Mouse (Mus musculus): ENCODE measurements around the gene Adh7.

Adh7 gene

DNA sequence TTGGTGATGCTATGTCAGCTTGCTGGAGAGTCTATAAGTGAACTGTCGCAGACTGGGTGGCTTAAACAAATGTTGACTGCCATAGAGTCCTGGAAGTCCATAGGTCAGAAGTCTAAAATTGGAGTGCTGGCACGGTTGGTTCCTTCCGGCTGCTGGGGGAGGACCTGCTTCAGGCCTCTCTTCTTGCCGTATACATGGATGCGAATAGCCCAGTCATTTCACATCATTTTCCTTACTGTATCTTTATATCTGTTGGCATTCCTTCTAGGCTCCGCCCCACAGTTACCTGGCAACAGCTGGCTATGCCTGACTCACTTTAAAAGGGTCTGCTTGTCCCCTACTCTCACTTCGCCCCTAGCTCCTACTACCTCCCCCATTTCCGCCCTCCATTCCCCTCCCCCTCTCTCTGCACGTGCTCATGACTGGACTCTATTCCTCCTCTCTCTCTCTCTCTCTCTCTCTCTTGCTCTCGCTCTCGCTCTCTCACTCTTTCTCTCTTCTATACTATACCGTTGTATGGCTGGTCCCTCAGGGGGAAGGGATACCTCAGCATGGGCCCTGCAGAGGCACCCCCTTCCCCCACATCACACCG is 6.9 kb downstream of the Adh7 start:
- no peak for DNase-seq (ENCODE audit: low read depth, low spot score)

DNA sequence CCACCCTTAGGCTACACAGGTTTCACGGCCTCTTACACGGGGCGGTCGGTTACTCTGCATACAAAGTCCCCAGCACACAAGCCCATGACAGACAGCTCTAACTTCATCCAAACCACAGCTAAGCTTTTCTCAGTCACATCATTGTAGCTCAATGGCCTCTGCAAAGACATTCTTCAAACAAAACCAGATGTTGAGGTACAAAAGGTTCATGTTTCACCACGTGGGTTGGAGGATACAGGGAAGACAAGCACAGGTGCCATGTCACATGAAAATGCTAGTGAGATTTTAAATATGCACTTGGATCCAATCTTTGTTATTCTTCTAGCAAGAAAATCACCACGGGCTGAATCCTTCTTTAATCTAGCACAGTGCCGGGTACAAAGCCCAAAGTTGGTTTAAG is 7.8 kb downstream of the Adh7 start:
- DNase-seq (ENCODE audit: low read depth, low spot score): no peak

DNA sequence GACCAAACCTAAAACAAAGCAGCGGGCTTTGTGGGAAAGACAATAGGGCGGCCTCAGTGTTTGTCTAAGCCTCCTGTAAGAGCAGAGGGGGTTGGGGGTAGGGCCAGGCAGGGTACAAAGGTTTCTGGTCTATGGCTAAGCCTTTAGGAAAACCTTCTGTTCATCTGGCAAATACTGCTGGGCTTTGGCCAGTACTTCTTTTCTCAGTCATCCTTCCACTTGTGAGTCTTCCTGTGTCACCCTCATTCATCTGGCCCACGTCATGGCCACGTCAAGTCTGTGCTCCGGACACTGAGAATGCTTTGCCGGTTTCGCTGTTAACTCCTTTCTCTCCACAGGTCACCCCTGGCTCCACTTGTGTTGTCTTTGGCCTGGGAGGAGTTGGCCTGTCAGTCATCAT is 8.3 kb downstream of the Adh7 start:
- DNase-seq (ENCODE audit: low read depth, low spot score): no peak

DNA sequence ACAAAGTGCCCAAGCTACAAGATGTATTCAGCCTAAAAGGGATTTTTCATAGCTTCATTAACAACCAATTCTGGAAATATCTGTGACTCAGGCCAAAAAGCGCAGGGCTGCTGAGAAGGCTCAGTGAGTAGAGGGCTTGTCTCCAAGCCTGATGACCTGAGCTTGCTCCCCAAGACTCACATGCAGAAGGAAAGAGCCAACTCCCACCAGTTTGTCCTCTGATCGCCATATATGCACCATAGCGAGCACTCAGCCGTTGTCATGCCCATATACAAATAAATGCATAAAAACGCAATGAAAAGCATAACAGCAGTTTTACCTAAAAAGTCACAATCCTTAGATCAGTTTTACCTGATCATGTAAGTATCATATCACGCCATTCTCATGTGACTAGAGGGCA is 8.9 kb downstream of the Adh7 start:
- DNase-seq (ENCODE audit: low read depth, low spot score): no peak

DNA sequence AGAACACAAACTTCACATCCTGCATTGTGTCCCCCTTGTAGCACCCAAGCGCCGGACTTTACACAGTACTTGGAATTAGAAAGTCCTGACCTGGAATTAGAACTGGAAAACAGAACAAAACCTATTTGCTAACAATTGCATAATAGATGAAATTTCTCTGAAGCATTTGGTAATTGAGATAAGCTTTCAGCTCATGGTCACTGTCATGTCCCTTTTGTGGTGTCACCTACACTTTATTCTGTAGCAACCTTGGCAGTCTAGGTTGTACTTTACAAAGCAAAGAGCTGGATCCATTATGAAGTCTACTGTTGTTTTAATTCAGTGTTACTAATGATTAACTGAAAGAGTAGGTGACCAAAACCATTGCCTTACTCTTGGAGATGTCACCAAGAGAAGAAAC is 9.5 kb downstream of the Adh7 start:
- DNase-seq (ENCODE audit: low read depth, low spot score): no peak

DNA sequence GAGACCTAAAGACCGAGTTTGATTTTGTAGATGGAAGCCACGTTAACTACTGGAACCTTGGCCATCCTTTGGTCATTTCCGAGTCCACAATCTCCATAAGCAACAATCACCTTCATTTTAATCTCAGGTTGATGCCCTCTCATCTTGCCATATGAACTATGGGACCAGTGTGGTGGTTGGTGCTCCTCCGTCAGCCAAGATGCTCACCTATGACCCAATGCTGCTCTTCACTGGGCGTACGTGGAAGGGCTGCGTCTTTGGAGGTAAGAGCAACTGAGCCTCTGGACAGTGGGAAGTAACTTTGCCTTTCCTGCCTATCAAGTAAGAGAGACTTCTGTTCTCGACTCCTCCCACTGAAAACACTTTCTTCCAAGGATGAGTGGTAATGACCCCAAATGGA is 10.2 kb downstream of the Adh7 start:
- DNase-seq (ENCODE audit: low read depth, low spot score): no peak

DNA sequence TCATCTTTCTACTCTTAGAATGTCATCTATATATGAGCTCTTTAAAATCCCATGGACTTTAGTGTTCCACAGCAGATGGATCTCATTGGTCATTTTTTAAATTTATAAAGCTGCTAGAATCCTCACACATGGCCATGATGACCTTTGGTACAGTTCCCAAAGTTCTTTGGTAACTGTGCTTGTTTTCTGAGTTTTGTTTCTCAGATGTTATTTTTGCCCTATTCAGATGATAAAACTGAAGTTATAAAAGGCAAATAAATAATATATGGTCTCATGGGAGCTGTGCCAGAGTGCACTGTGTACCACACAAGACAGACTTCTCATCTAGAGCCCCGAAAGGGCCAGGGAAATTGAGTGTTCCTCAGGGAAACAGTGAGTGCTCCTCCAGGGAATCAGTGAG is 11.9 kb downstream of the Adh7 start:
- DNase-seq (ENCODE audit: low read depth, low spot score): no peak

DNA sequence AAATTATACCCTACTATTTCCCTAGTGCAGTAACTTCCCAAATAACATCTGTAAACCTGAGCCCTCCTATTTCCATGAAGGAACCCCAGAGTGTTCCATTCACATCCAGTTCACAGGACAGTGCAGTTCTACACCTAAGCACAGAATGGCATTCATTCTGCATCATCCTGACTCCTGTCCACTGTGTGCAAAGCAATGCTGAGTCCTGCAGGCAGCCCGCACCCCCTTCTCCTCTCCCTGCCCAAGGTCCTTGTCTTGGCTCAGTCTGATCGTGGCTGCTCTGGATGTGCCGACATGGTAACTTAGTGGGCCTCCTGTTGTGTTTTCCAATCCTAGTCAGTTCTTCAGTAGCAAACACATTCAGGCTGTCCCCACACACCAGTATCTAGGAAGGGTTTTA is 12.7 kb downstream of the Adh7 start:
- no peak for DNase-seq (ENCODE audit: low read depth, low spot score)

DNA sequence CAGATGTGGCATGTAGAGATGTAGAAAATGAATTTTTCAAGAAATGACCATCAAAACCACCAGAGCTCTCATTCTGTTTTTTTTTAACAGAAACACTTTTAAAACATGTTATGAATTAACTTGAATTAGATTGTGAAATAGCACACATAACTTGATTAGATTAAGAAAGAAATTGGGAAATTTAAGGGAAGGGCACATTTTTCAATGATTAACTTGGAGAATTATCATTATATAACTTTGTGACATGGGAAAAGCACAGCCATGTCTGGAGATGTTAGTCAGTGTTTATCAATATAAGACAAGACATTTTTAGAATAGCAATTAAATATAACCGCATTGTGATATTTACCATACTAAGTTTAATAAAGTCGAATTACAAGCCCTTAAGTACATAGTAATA is 14.0 kb downstream of the Adh7 start:
- no peak for DNase-seq (ENCODE audit: low read depth, low spot score)

DNA sequence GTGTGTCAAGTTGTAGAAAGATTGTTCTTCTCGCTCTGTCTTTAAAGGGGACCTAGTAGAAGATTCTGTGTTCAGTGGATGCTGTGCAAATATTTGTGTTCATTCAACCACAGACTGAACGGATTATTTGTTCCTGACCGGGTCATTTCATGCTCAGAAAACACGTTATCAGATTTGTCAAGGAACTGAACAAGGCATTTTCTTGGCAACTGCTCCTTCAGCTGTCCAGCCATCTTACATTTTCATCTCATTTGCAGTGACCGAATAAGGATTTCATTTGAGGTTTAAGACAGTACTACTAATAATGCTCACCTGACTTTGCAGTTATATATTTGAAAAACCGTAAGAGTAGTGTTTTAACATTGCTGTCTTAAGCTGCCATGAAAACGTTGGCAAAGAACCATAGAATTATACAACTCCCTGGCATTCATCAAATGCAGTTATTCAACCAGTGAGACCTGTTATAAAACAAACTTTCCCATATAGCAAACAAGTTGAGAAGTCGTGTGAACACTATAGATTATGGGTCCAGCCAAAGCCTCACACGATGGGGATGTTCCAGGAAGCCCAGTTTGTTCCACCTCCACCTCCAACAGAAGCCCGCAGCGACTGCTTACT is 19.1 kb downstream of the Adh7 start:
- no peak for DNase-seq (ENCODE audit: low read depth, low spot score)

DNA sequence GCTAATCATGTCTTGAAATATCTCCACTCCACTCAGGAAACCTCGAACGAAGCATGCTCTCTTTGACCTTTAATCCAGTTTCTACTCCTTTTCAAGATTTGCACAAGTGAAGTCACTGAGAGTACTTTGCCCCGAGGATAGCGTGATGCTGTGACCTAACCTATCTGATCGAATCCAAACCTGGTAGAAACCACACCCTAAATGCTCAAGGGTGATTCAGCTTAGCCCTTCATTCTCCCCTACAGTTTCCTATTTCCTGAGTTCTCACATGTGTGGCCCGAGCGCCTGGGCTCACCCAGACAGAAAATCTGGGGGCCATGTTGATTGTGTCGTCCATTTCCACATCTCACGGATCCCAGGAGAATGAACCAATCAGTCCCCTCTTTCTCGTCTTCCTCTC is 20.5 kb downstream of the Adh7 start:
- no peak for DNase-seq (ENCODE audit: low read depth, low spot score)

DNA sequence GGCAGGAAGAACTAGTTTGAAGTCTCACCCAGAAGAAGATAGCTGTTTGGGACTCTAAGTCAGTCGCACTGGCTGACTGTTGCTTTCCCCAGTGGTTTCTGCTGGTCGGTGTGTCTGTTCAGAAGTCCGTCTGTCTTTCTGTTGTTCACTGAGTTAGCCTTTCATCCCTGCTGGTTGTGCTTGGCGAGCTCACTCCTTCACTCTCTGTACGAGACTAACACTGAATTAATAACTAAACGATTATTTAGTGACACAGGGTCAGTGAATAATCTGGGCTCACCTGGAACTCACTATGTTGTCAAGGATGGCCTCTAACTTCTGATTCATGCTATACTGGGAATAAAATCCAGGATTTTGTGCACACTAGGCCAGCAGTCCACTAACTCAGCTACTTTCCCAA is 21.9 kb downstream of the Adh7 start:
- no peak for DNase-seq (ENCODE audit: low read depth, low spot score)

DNA sequence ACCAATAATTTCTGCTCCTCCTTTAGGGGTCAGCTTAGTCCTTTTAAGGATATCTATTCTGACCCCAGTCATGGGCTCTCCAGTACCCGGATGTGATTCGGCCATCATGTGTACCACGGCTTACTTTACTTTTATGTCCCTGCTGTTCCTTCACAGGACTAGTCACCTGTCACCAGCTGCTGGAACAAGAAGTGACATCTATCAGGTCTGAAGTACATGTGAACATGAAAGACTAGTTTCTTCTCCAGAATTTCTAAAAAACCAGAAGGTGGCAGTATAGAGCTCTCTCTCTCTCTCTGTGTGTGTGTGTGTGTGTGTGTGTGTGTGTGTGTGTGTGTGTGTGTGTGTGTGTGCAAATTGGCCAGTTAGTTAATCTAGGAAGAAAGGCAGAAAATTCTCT is 22.9 kb downstream of the Adh7 start:
- DNase-seq (ENCODE audit: low read depth, low spot score): peak; percentile 54

DNA sequence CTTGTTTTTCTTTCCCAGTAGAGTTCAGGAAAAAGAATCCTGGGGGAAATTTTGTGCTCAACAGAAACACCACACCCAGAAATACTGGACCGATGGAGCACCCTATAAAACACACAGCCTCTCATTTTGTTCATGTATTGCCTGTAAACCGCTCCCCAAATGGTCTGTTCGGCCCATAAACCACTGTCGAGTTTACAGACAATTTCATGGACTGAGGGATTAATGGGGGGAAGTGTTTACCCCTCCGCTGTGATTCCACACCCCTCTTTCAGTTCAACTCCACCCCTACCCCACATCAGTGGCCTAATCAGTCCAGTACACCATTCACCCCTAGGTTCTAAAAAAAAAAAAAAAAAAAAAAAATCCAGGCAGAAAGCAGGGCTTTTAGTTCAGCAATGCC is 23.4 kb downstream of the Adh7 start:
- no peak for DNase-seq (ENCODE audit: low read depth, low spot score)

DNA sequence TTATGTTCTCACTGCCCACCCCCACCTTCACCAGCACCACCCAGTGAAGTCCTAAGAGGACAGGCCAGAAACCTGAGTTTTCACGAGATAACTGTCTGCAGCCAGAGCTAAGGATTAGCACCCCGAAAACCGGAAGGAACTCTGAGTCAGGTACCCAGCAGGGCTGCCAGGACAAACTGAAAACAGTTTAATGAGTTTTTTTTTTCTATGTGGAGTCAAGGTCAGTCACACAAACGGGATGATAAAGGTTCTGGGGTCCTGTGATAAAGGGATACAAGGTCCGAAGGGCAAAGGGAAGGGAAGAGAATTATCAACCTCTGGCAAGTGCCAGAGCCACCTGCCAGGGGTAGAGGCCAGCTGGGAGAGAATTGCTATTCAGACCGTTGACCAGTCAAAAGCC is 23.8 kb downstream of the Adh7 start:
- DNase-seq (ENCODE audit: low read depth, low spot score): no peak

DNA sequence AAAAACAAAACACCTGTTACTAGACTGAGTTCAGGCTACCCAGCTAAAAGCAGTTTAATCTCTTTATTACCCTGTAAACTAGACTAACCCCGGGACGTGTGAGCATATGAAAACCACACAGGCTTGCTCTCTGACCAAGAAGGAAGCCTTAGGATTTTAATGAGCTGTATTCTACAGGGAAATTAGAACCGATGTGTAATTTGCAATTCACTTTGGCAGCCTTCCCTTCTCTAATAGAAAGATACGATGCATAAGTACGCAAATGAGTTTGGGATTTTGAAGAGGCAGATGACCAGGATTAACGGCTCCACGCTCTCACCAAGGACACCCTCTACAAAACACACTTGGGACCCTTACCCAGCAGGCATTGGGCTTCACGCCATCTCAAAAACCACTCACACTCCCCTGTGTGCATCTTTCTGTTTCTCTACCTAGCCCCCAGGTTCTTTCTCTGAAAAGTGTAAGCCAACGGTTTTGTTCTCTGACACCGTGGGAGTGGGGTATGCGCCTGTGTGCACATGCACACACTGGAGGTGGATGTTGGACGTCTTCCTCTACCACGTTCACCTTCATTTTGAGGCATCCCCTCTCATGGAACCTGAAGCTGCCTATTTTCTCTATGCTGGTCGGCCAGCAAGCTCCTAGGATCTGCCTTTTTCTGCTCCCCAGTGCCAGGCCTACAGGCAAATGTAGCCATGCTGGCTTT is 24.6 kb downstream of the Adh7 start:
- no peak for DNase-seq (ENCODE audit: low read depth, low spot score)

DNA sequence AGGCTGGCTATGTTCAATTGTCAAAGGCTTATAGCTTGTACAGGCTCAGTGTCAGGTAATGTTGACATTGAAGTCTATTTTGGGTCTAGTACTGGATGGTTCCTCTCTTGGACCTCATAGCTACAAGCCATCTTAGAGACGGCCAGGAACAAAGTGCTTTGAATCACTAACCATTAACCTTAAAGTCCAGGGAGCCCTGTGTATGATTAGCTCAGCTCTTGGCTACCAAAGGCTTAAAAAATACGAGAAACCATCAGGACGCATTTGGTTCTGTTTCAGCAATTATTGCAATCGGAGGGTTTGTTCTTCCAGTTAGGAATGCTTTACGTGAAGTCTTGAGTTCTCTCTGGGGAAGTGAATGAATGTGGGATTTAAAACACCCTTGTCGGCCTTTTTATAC is 25.4 kb downstream of the Adh7 start:
- no peak for DNase-seq (ENCODE audit: low read depth, low spot score)

DNA sequence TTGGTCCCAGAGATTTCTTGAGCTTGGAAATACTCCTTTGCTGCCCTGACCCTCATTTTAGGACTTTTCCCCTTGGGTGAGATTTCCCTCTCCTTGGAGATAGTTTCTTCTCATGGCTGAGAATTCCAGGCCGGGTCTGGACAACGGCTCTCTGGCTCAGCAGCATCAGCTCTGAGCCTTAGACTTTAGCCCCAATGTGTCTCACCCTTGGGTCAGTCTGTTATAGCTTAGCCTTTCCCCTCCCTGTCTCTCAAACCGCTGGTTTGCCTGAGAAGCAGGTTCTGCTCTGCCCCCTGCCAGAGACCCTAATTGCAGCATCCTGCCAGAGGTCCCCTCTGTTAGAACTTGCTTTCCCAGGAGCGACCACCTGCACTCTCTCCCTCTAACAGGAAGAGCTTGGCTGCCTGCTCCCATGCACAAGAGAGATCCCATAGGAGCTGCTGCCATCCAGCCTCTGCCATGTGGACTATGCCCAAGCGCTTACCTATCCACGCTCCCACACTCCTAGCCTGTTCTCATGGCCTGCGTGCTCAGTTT is 26.8 kb downstream of the Adh7 start:
- no peak for DNase-seq (ENCODE audit: low read depth, low spot score)

DNA sequence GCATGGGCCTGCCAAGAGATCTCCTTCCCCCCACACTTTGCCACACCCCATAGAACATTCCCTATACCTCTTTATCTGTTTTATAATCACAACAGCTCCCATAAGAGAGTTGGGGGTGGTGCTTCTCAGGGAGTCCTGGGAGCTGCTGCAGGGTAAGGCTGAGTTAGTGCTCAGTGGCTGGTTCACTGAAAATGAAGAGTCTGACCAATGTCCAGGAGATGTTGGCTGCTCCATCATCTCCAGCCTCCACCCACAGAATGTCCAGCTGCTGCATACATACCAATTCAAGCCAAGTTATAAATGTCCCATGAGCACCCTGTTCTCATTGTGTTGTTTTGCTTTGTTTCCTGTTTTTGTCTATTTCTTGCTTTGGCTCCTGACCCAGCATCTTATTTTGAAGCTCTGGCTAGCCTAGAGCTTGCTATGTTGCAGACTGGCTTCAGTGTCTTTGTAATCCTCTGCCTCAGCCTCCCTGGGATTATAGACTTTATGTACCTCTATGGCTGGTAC is 29.0 kb downstream of the Adh7 start:
- no peak for DNase-seq (ENCODE audit: low read depth, low spot score)

DNA sequence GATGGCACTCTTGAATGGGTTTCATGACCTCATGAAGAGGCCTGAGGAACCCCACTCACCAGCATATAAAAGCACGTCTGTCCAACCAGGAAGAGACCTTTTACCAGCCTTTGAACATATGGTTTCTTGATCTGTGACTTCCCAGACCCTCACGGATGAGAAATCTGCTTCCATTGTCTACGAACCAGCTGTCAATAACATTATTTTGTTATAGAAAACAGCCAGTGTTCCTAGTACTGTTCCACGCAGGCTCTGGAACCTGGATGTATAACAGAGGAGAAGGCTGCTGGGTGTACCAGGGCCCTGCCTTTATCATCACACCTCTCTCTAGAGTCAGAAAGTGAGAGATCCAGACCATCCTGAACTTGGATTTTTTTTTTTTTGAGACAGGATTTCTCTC is 29.7 kb downstream of the Adh7 start:
- DNase-seq (ENCODE audit: low read depth, low spot score): no peak

DNA sequence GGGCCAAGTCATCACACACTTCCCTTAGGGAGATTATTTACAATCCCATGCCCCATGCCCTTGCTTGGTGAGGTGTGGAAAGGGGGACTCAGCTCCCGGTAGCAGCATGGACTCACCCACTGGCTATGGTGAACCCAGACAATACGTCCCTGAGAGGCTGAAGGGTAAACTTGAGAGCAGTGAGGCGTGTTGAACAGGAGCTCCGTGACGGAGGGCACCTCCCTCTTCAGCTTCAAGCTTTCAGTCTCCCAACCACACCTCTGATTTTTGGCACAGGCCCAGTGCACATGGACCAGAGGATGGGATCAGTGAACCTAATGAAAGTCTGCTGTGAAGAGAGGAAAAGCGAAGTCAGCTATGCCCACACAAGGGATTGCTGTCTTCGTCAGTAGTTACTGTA is 30.5 kb downstream of the Adh7 start:
- DNase-seq (ENCODE audit: low read depth, low spot score): no peak

DNA sequence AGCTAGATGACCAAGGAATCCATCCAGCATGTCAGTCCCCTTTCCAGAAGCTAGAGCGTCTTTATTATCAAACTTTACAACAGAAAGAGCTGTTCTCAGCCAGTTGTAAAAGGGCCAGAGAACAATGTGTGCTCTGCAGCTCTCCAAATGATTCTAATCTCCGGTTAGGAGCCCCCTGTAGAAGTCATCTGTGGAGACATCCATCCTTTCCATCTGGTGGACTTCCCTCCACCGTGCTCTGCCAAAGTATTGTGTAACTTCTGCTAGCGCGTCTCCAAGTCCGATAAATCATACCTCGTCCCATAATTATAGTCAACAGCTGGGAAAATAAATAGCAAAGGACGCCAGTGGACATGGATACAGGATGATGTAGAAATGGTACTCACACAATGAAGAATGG is 31.2 kb downstream of the Adh7 start:
- DNase-seq (ENCODE audit: low read depth, low spot score): no peak

DNA sequence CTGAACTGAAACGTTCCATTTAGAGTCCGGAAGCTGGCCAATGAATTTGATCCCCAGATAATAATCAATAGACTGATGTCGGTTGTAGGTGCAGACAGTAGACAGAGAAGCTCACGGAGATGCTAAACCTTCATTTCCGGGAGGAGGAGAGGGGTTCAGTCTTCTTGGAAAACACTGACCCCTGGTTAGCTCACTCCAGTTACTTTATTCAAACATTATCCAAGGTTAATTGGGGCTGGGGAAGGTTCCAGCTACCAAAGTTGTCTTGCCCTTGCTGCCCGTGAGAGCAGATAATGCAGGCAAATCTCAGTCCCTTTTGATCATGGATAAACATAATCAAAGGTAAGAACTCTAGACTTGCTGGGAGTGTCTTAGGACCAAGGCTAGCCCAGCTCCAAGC is 33.6 kb downstream of the Adh7 start:
- DNase-seq (ENCODE audit: low read depth, low spot score): no peak

All from CD4-positive, CD25-positive, alpha-beta regulatory T cell, adult 2 months (primary cell).